Mouse (Mus musculus): Measurements from ENCODE around the gene Aqp11. TPM values are rescaled to one million over a fixed set of nuclear protein-coding genes. Genes with fewer than 3 reads are reported as not detected.

Aqp11 gene
- 0.25 TPM for polyA plus RNA-seq (2015; fragmentation: Illumina TruSeq; extraction: RNeasy Lipid Tissue Mini Kit (QIAGEN cat#74804); ENCODE audit: insufficient read depth, low replicate concordance)

DNA sequence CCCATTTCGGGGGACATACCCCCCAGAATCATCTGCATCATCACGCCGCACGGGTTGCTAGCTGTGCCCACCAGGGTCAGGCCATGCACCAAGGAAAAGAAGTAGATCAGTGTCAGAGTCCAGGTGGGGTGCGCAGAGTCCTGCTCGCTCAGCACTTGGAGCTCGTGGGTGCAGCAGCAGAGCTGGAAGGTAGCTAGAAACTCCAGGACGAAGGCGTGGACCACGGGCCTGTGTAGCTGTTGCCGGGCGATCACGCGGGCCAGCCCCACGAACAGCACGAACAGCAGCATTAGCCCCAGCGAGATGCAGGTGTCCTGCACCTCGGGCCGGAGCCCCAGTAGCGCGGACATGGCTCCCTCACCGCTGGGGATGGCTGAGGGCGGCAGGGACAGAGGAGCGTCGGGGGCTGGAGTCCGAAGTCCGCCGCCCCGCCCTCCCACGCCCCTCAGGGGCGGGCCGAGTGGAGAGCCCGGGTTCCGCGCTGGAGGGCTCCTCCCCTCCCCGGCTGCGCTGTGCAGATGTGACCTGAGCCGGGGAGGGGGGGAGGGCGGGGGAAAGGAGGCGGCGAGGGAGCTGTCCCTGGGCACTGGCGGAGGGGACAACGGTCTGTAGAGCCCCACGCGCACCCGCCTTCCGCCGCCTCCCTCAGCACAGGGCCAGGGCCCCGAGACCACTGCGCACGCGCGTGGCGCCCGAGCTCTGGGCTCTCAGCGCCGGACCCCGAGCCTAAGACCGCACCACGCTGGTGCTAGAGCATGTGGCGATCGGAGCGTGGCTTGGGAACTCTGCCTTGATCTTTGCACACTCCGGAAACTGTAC is at the start of gene Aqp11:
Gene Aqp11, minus strand, starts transcription at position 652 of the 819 bp plus-strand sequence.

DNA sequence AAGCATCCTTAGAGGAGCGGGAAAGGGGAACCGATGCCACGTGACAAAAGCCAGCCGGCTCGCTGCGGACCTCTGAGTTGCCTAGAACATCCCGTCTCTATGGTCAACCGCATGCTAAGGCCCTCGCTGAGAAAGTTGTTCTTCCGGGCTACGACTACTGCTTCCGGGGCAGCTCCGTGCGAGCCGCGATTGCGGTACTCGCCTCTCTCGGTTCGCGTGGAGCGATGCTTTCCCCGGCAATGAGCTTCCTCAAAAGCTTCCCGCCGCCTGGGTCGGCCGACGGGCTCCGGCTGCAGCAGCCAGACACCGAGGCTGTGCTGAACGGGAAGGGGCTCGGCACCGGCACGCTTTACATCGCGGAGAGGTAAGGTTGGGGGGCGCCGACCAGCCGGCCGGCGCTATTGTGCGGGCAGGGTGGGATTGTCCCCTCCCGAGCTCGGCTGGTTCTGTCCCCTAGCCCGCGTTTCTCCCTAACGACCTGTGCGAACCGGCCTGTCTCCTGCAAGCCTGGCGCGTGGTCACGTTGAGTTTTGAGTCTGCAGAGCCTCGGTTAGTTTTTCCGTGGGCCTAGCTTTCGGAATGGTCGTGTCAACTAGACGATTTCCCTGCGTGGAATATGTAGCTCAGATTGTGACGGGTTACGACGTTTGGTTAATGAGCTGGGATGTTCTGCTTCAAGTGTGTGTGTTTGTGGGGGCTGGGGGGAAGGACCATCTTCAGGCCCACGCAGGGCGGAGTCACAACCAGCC is 41.4 kb downstream of the Aqp11 start, which contains the start of gene Clns1a:
Gene Clns1a, plus strand, starts transcription at position 129 of the 749 bp plus-strand sequence.

Other genes starting within 250 kb of the Aqp11 start
- gene Aamdc, start 158.8 kb downstream of the Aqp11 start, polyA plus RNA-seq (2015; fragmentation: Illumina TruSeq; extraction: RNeasy Lipid Tissue Mini Kit (QIAGEN cat#74804); ENCODE audit: insufficient read depth, low replicate concordance) = 18.8 TPM
- 35.5 TPM for gene Rsf1, start 158.4 kb downstream of the Aqp11 start, polyA plus RNA-seq (2015; fragmentation: Illumina TruSeq; extraction: RNeasy Lipid Tissue Mini Kit (QIAGEN cat#74804); ENCODE audit: insufficient read depth, low replicate concordance)
- gene Clns1a, start 41.7 kb downstream of the Aqp11 start, polyA plus RNA-seq (2015; fragmentation: Illumina TruSeq; extraction: RNeasy Lipid Tissue Mini Kit (QIAGEN cat#74804); ENCODE audit: insufficient read depth, low replicate concordance) = 83.9 TPM
- gene Pak1, start 50.3 kb upstream of the Aqp11 start, polyA plus RNA-seq (2015; fragmentation: Illumina TruSeq; extraction: RNeasy Lipid Tissue Mini Kit (QIAGEN cat#74804); ENCODE audit: insufficient read depth, low replicate concordance) = 37.2 TPM
- not detected for gene Gdpd4, start 181.7 kb upstream of the Aqp11 start, polyA plus RNA-seq (2015; fragmentation: Illumina TruSeq; extraction: RNeasy Lipid Tissue Mini Kit (QIAGEN cat#74804); ENCODE audit: insufficient read depth, low replicate concordance)